Mouse (Mus musculus) regulatory T cell (primary cell): ENCODE measurements at regions not wholly inside any gene's neighbourhood (a gene's known extent, or its start where the extent isn't known, plus 50 kb on each side); places are given as distances from the start of the nearest gene placed in this dataset.

ENCODE experiments used
- in situ Hi-C: fragments of 300-600 bp; cut with MboI, MseI; formaldehyde crosslinking; loops from one replicate; pipeline ENCODE4 v1.15.1; 2025; ENCODE audit warnings: high pct_unique_total_duplicates

GRCm38 (mm10) chr10:96480453-96481324 is 136.1 kb upstream of the Btg1 start:
- in situ Hi-C loops, result loop anchor here (5.0 to 10.0 kb wide), 2 partner anchors 52 to 834 kb away; no protein-coding TSS in a partner anchor

GRCm38 (mm10) chr10:96481325-96481638 is 135.5 kb upstream of the Btg1 start:
- in situ Hi-C loops, result loop anchor here (5.0 to 10.0 kb wide), 2 partner anchors 51 to 834 kb away; no protein-coding TSS in a partner anchor

DNA sequence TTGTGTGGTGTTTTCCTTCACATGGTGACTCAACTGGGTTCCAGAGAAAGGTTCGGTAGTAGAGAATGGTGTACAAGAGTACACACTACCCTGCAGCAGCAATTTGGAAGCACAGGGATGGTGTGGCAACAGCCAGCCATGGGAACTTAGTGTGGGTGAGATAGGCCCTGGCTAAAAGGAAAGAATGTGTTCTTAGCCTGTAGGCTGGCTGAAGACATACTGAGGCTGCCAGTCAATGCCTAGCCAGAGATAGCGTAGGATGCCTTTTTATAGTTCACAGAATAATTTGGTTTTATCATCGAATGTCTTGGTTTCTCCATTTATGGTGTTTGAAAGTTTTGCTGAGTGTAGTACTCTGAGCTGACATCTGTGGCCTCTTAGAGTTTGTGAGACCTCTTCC is 130.1 kb upstream of the Btg1 start:
- in situ Hi-C loops, result loop anchor here (10.0 kb wide), 1 partner anchor 828 kb away; no protein-coding TSS in a partner anchor

DNA sequence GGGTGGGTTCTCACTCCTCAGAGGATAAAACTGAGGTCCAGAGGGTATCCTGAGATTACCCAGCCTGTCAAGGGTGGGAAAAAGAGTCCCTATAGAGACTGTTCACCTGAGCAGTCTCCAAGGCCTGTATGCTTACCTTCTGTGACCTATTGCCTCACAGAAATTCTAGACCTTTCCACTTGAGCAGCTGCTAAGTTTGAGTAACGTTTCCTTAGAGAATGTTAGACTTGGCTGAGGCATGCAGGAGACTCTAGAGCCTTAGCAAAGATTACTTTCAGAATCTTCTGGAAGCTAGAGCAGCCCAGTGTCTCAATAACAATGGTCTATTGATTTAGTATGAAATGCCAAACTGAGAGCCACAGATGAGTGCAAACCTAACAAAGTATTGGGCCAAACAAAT is 123.1 kb upstream of the Btg1 start:
- in situ Hi-C loops, result no loop called here

DNA sequence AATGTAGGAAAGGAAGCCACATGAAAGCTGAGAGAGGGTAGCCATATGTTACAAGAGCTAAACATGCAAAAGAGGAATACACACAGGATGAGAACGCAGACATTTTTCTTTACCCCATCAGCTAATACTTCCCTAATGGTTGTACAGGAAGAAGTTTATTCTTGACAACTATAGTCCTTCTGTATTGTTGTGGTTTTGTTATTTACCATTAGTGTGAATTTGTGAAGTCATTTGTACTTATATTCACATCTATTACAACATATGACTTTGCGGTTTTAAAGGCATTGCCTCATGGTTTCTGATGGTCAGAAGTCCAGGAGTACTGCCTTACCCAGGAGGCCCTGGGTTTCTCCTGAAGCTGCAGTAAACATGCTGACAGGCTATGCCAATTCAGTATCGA is 120.1 kb upstream of the Btg1 start:
- in situ Hi-C loops, result no loop called here

GRCm38 (mm10) chr10:96497482-96497881 is 119.3 kb upstream of the Btg1 start:
- in situ Hi-C loops, result no loop called here

DNA sequence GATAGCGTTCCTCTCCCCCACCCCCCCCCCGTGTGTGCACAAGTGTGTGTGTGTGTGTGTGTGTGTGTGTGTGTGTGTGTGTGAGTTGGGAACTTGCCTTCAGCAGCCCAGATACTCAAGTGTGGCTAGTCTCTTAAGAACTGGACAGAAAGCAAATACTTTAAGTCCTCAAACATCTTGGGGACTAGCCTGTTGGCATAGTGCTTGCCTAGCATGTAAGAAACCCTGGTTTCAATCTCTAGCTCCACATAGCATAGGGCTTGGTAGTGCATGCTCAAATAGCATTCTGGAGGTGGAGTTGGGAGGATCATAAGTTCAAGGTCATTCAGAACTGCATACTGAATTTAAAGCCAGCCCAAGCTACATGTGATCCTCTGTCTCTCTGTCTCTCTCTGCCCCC is 117.5 kb upstream of the Btg1 start:
- in situ Hi-C loops, result no loop called here

DNA sequence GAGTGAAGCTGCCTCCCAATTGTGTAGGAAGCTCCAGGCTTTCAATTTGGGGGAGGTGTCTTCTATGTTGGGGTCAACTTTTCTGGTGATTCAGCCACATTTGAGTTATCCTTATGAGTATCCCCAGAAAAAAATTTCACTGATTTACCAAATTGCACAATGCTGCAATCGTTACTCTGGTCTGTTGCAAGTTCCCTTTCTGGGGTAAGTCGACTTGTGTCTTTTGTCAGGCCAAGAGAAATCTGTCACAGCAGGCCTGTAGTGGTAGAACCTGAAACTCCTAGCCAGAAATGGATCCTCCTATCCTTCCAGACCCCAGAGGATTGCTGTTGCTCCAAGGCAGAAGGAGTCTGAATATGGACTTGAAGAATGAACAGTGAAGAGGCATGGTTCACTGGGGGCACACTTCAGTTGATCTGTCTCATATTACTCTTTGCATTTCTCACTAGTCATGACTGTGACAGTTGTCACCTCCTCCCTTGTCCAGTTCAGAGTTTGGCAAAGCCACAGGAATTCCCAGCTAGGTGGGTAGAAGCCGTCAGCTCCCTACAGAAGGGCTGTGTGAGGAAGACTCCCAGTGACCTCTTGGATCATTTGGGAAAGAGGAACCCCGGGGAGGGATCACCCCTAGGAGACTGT is 114.6 kb upstream of the Btg1 start:
- in situ Hi-C loops, result loop anchor here (10.0 kb wide), 1 partner anchor 1697 kb away; no protein-coding TSS in a partner anchor

DNA sequence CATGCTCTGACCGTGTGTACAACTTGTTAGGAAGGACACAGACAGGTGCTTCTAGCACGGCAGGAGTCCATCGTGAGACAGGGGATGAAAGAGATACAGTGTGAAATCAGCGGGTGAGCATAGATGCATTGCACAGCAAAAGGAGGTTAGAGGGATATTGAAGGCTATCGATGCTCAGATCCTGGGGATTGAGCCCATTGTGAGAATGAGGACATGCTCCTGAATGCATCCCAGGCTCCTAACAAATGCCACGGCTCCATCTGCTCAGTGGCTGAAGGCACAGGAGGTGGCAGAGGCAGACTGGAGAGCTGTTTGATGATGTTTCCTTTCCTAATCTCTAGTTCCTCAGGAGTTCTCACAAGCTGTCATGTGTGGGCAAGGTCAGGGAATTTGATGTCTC is 114.1 kb upstream of the Btg1 start:
- in situ Hi-C loops, result loop anchor here (10.0 kb wide), 1 partner anchor 1698 kb away; no protein-coding TSS in a partner anchor

- in situ Hi-C loops, result loop anchor here (10.0 kb wide), 1 partner anchor 1700 kb away; no protein-coding TSS in a partner anchor
Measured at GRCm38 (mm10) chr10:96504340-96504739, 112.5 kb upstream of the Btg1 start.

- in situ Hi-C loops, result no loop called here
Measured at GRCm38 (mm10) chr10:96515164-96515922, 101.5 kb upstream of the Btg1 start.

- in situ Hi-C loops, result no loop called here
Measured at GRCm38 (mm10) chr10:96515923-96516258, 100.9 kb upstream of the Btg1 start.

- in situ Hi-C loops, result no loop called here
Measured at GRCm38 (mm10) chr10:96519411-96519810, 97.4 kb upstream of the Btg1 start.

- in situ Hi-C loops, result no loop called here
Measured at GRCm38 (mm10) chr10:96520995-96521760, 95.6 kb upstream of the Btg1 start.

GRCm38 (mm10) chr10:96523967-96524801 is 92.6 kb upstream of the Btg1 start:
- in situ Hi-C loops, result no loop called here

DNA sequence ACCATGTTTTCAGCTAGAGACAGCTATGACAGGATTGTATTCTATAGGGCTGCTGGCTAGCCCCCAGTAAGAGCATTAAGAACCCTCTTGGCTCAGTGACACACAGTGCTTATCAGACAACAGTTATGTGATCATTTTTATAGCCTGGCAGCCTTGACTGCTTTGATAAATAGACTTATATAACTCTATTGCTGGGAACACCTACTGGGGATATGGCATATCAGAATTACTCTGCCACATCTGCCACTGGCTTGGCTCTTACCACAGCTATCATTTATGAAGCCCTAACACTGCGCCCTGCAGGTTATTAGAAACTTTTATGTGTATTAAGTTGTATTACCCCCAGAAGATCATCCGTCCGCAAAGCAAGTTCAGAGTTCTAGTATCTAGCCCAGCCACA is 88.9 kb upstream of the Btg1 start:
- in situ Hi-C loops, result no loop called here

DNA sequence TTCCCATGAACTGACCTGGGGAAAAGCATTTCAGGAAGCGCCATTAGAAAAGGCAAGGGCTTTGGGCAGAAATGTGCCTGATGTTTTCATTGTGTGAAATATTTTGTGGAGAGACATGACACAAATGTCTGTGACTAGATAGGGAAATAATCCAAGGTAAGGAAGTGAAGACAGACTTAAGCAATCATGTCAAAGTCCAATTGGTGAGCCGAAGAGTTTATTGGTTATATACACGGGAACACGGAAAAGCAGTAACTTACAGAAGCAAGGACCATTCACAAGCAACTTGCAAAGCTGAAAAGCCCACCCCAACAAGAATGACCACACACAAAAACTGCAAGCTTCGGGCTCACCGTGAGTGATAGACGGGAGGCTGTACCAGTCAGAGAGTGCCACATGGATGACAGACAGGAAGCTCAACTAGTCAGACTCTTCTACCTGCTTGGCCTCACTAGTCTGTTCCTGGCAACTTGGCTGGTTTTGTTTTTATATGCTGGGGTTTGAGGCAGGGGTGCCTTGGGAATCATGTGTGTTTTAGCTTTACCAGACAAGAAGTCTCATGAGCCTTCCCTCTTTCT is 82.2 kb upstream of the Btg1 start:
- in situ Hi-C loops, result loop anchor here (5.0 kb wide), 1 partner anchor 52 kb away; no protein-coding TSS in a partner anchor

- in situ Hi-C loops, result no loop called here
Measured at GRCm38 (mm10) chr10:96535461-96535860, 81.3 kb upstream of the Btg1 start.

- in situ Hi-C loops, result no loop called here
Measured at GRCm38 (mm10) chr10:96540828-96541227, 76.0 kb upstream of the Btg1 start.

- in situ Hi-C loops, result no loop called here
Measured at GRCm38 (mm10) chr10:96545312-96545711, 71.5 kb upstream of the Btg1 start.
